Mouse (Mus musculus) midbrain, embryonic 16.5 days (tissue): ENCODE measurements at regions not wholly inside any gene's neighbourhood (a gene's known extent, or its start where the extent isn't known, plus 50 kb on each side); places are given as distances from the start of the nearest gene placed in this dataset.

Experiments
- ATAC-seq: fragments of 200-750 bp; cut with Nextera tagmentation; 2 replicates; pipeline ENCODE4 v1.8.0; 2017; ENCODE audit warnings: moderate TSS enrichment
- H3K27ac ChIP-seq: fragments of 300-500 bp; sonication (generic); 2 replicates; pipeline ENCODE4 v1.5.1; 2014; ENCODE audit warnings: mild to moderate bottlenecking, low read length, mixed read lengths
- H3K27me3 ChIP-seq: fragments of 300-500 bp; sonication (generic); 2 replicates; pipeline ENCODE4 v1.6.1; 2014; ENCODE audit warnings: low read depth, low read length, mixed read lengths; ENCODE audit not compliant: control insufficient read depth, insufficient read depth
- H3K36me3 ChIP-seq: fragments of 300-500 bp; sonication (generic); 2 replicates; pipeline ENCODE4 v1.6.1; 2014; ENCODE audit warnings: mild to moderate bottlenecking, low read length, moderate library complexity, mixed read lengths; ENCODE audit not compliant: control insufficient read depth, insufficient read depth
- H3K4me1 ChIP-seq: fragments of 300-500 bp; sonication (generic); 2 replicates; pipeline ENCODE4 v1.6.1; 2014; ENCODE audit warnings: mild to moderate bottlenecking, low read length, mixed read lengths; ENCODE audit not compliant: control insufficient read depth, insufficient read depth
- H3K4me2 ChIP-seq: fragments of 300-500 bp; sonication (generic); 2 replicates; pipeline ENCODE4 v1.6.1; 2014; ENCODE audit warnings: mild to moderate bottlenecking, low read length, mixed read lengths
- H3K4me3 ChIP-seq: fragments of 300-500 bp; sonication (generic); 2 replicates; pipeline ENCODE4 v1.5.1; 2014; ENCODE audit warnings: low read depth, mild to moderate bottlenecking, low read length, moderate library complexity, mixed read lengths
- H3K9ac ChIP-seq: fragments of 300-500 bp; sonication (generic); 2 replicates; pipeline ENCODE4 v1.6.1; 2014; ENCODE audit warnings: low read depth, low read length, mixed read lengths
- H3K9me3 ChIP-seq: fragments of 300-500 bp; sonication (generic); replicated peaks from 2 replicates; pipeline ENCODE4 v1.6.1; 2014; ENCODE audit warnings: mild to moderate bottlenecking, low read length, mixed read lengths; ENCODE audit not compliant: control insufficient read depth, poor library complexity, severe bottlenecking
- WGBS: fragments of 180-500 bp; shearing (Covaris S2); extraction: QIAGEN DNeasy Blood & Tissue Kit; methylation state at CpG from one replicate; pipeline ENCODE4 v1.1.7; 2014; 5-methylcytosine and 5-hydroxymethylcytosine counted together

- Histone ChIP-seq H3K27me3 (no peaks in the 10 kb centered on the region), H3K4me2 (no peak overlapping the region), H3K36me3 (no peaks in the 10 kb centered on the region), H3K9ac (no peak overlapping the region), H3K4me3 (no peak overlapping the region), H3K27ac (no peak overlapping the region), H3K4me1 (no peaks in the 10 kb centered on the region), H3K9me3 (no peaks in the 10 kb centered on the region)
- ATAC-seq: no peak
- 87% methylated on average over 7 of the region's 7 CpGs for WGBS
Observed at GRCm38 (mm10) chr6:52481975-52482374, 158.2 kb downstream of the Hibadh start.

GRCm38 (mm10) chr6:52486146-52486545 lies 154.0 kb downstream of the Hibadh start:
- Histone ChIP-seq H3K4me3 (no peak overlapping the region), H3K9ac (no peak overlapping the region), H3K4me2 (no peak overlapping the region), H3K27me3 (no peaks in the 10 kb centered on the region), H3K4me1 (no peaks in the 10 kb centered on the region), H3K27ac (no peak overlapping the region), H3K36me3 (no peaks in the 10 kb centered on the region), H3K9me3 (no peaks in the 10 kb centered on the region)
- 60% methylated on average over 9 of the region's 9 CpGs for WGBS
- ATAC-seq: no peak

GRCm38 (mm10) chr6:52486655-52487054 lies 153.5 kb downstream of the Hibadh start:
- WGBS: 88% methylated on average over 4 of the region's 4 CpGs
- H3K27ac ChIP-seq: no peak overlapping the region
- H3K4me3 ChIP-seq: no peak overlapping the region
- no peaks in the 10 kb centered on the region for H3K9me3 ChIP-seq
- no peaks in the 10 kb centered on the region for H3K4me1 ChIP-seq
- no peaks in the 10 kb centered on the region for H3K36me3 ChIP-seq
- no peak overlapping the region for H3K4me2 ChIP-seq
- H3K27me3 ChIP-seq: no peaks in the 10 kb centered on the region
- no peak for ATAC-seq
- H3K9ac ChIP-seq: no peak overlapping the region

GRCm38 (mm10) chr6:52487861-52488260 lies 152.3 kb downstream of the Hibadh start:
- no peak overlapping the region for H3K9ac ChIP-seq
- no peak for ATAC-seq
- H3K4me2 ChIP-seq: no peak overlapping the region
- H3K9me3 ChIP-seq: no peaks in the 10 kb centered on the region
- no peaks in the 10 kb centered on the region for H3K4me1 ChIP-seq
- WGBS: 93% methylated on average over 5 of the region's 5 CpGs
- H3K36me3 ChIP-seq: no peaks in the 10 kb centered on the region
- H3K4me3 ChIP-seq: no peak overlapping the region
- no peak overlapping the region for H3K27ac ChIP-seq
- H3K27me3 ChIP-seq: no peaks in the 10 kb centered on the region

GRCm38 (mm10) chr6:52490264-52490775 lies 149.9 kb downstream of the Hibadh start:
- H3K36me3 ChIP-seq: no peaks in the 10 kb centered on the region
- no peak overlapping the region for H3K9ac ChIP-seq
- H3K4me2 ChIP-seq: no peak overlapping the region
- peaks cover 2% of the 10 kb centered on the region; the same call in 1 of the 2 replicates for H3K4me1 ChIP-seq
- no peaks in the 10 kb centered on the region for H3K27me3 ChIP-seq
- H3K9me3 ChIP-seq: no peaks in the 10 kb centered on the region
- no peak overlapping the region for H3K4me3 ChIP-seq
- H3K27ac ChIP-seq: no peak overlapping the region
- ATAC-seq: no peak
- 81% methylated on average over 14 of the region's 14 CpGs for WGBS

GRCm38 (mm10) chr6:52495301-52495700 lies 144.9 kb downstream of the Hibadh start:
- Histone ChIP-seq H3K4me2 (no peak overlapping the region), H3K27ac (no peak overlapping the region), H3K27me3 (no peaks in the 10 kb centered on the region), H3K4me3 (no peak overlapping the region), H3K36me3 (no peaks in the 10 kb centered on the region), H3K9me3 (no peaks in the 10 kb centered on the region), H3K4me1 (peaks cover 2% of the 10 kb centered on the region; the same call in 1 of the 2 replicates), H3K9ac (no peak overlapping the region)
- WGBS: 81% methylated on average over 3 of the region's 3 CpGs
- no peak for ATAC-seq

- Histone ChIP-seq H3K36me3 (no peaks in the 10 kb centered on the region), H3K9me3 (no peaks in the 10 kb centered on the region), H3K4me3 (no peak overlapping the region), H3K27ac (no peak overlapping the region), H3K4me2 (no peak overlapping the region), H3K9ac (no peak overlapping the region), H3K4me1 (peaks cover 2% of the 10 kb centered on the region; the same call in 1 of the 2 replicates), H3K27me3 (no peaks in the 10 kb centered on the region)
- no peak for ATAC-seq
- WGBS: 80% methylated on average over 5 of the region's 5 CpGs
Observed at GRCm38 (mm10) chr6:52495855-52496254, 144.3 kb downstream of the Hibadh start.
